Mouse (Mus musculus) MEL (cell line): ENCODE data around the gene Padi4. TPM values are rescaled to one million over a fixed set of nuclear protein-coding genes. Genes with fewer than 3 reads are reported as not detected.

Experiments used
- DNase-seq: peaks from one replicate; pipeline ENCODE4 v3.0.0; 2011; ENCODE audit warnings: low read depth, low spot score
- H3K27ac ChIP-seq: 2 replicates; pipeline ENCODE4 v1.5.1; 2012; ENCODE audit warnings: low read depth, mild to moderate bottlenecking, control low read depth, low read length, moderate library complexity; ENCODE audit not compliant: control insufficient read depth
- H3K27me3 ChIP-seq, 2 experiments: fragments of 150-350 bp in 1 of 2; sonication (generic) in 1 of 2; 2 replicates each; pipeline ENCODE4 v1.6.1; 2012; ENCODE audit warnings: low read length in 2 of 2, mild to moderate bottlenecking in 2 of 2, improper control_type of control experiment in 1 of 2, moderate library complexity in 1 of 2; ENCODE audit not compliant: insufficient read depth in 2 of 2, control insufficient read depth in 1 of 2
- H3K36me3 ChIP-seq, 2 experiments: 2 replicates each; pipeline ENCODE4 v1.6.1; 2012 to 2014; ENCODE audit warnings: low read length in 2 of 2, improper control_type of control experiment in 1 of 2, inconsistent platforms in 1 of 2, mild to moderate bottlenecking in 1 of 2; ENCODE audit not compliant: insufficient read depth in 2 of 2, control insufficient read depth in 1 of 2
- H3K4me1 ChIP-seq, 2 experiments: fragments of 150-350 bp in 1 of 2; sonication (generic) in 1 of 2; 2 replicates each; pipeline ENCODE4 v1.6.1; 2012; ENCODE audit warnings: low read length in 2 of 2, improper control_type of control experiment in 1 of 2, mild to moderate bottlenecking in 1 of 2; ENCODE audit not compliant: insufficient read depth in 2 of 2, control insufficient read depth in 1 of 2
- H3K4me3 ChIP-seq, 2 experiments: fragments of 150-350 bp in 1 of 2; sonication (generic) in 1 of 2; 2 replicates each; pipeline ENCODE4 v1.5.1; 2012; ENCODE audit warnings: low read depth in 2 of 2, low read length in 2 of 2, mild to moderate bottlenecking in 2 of 2, moderate library complexity in 2 of 2, control low read depth in 1 of 2, improper control_type of control experiment in 1 of 2; ENCODE audit not compliant: control insufficient read depth in 1 of 2, insufficient read depth in 1 of 2
- H3K79me2 ChIP-seq: 2 replicates; pipeline ENCODE4 v1.6.1; 2012; ENCODE audit warnings: mild to moderate bottlenecking, low read length, moderate library complexity; ENCODE audit not compliant: control insufficient read depth, poor library complexity, insufficient read depth
- H3K9ac ChIP-seq: 2 replicates; pipeline ENCODE4 v1.6.1; 2012; ENCODE audit warnings: low read depth, mild to moderate bottlenecking, control low read depth, low read length, moderate library complexity; ENCODE audit not compliant: control insufficient read depth, poor library complexity, severe bottlenecking
- H3K9me3 ChIP-seq: fragments of 150-350 bp; sonication (generic); replicated peaks from 2 replicates; pipeline ENCODE4 v1.6.1; 2012; ENCODE audit warnings: mild to moderate bottlenecking, low read length, improper control_type of control experiment, moderate library complexity; ENCODE audit not compliant: insufficient read depth
- BHLHE40 ChIP-seq: IDR thresholded peaks from 2 replicates; pipeline ENCODE4 v1.6.1; 2012; ENCODE audit warnings: low read depth, mild to moderate bottlenecking, inconsistent platforms, low read length, improper control_type of control experiment, borderline replicate concordance
- CHD1 ChIP-seq: IDR thresholded peaks from 2 replicates; pipeline ENCODE4 v1.6.1; 2012; ENCODE audit warnings: low read depth, mild to moderate bottlenecking, inconsistent platforms, low read length, improper control_type of control experiment
- CTCF ChIP-seq, 3 experiments: IDR thresholded peaks in 2 of 3; conservative IDR thresholded peaks in 1 of 3; 2 replicates each; pipeline ENCODE4 v1.5.1; 2011 to 2012; ENCODE audit warnings: low read length in 3 of 3, low read depth in 2 of 3, mild to moderate bottlenecking in 2 of 3, improper control_type of control experiment in 1 of 3, inconsistent platforms in 1 of 3, mixed read lengths in 1 of 3, moderate library complexity in 1 of 3; ENCODE audit not compliant: control insufficient read depth in 1 of 3, insufficient read depth in 1 of 3, poor library complexity in 1 of 3, severe bottlenecking in 1 of 3
- ETS1 ChIP-seq: IDR thresholded peaks from 2 replicates; pipeline ENCODE4 v1.6.1; 2012; ENCODE audit warnings: low read depth, mild to moderate bottlenecking, inconsistent platforms, low read length, improper control_type of control experiment, moderate library complexity
- GABPA ChIP-seq: IDR thresholded peaks from 2 replicates; pipeline ENCODE4 v1.6.1; 2012; ENCODE audit warnings: low read depth, mild to moderate bottlenecking, inconsistent platforms, low read length, improper control_type of control experiment, moderate library complexity
- GATA1 ChIP-seq: IDR thresholded peaks from 2 replicates; pipeline ENCODE4 v1.6.1; 2011; ENCODE audit warnings: low read depth, low read length, improper control_type of control experiment
- HCFC1 ChIP-seq: IDR thresholded peaks from 2 replicates; pipeline ENCODE4 v1.6.1; 2012; ENCODE audit warnings: low read depth, mild to moderate bottlenecking, inconsistent platforms, low read length, improper control_type of control experiment, moderate library complexity
- JUND ChIP-seq: IDR thresholded peaks from 2 replicates; pipeline ENCODE4 v1.6.1; 2011; ENCODE audit warnings: low read depth, mild to moderate bottlenecking, improper control_type of control experiment, low read length
- MAFK ChIP-seq: IDR thresholded peaks from 2 replicates; pipeline ENCODE4 v1.6.1; 2011; ENCODE audit warnings: low read depth, mild to moderate bottlenecking, low read length, improper control_type of control experiment, borderline replicate concordance
- MAX ChIP-seq: IDR thresholded peaks from 2 replicates; pipeline ENCODE4 v1.6.1; 2011; ENCODE audit warnings: low read length, improper control_type of control experiment
- MAZ ChIP-seq: IDR thresholded peaks from 2 replicates; pipeline ENCODE4 v1.6.1; 2012; ENCODE audit warnings: low read depth, mild to moderate bottlenecking, inconsistent platforms, low read length, improper control_type of control experiment
- MEF2A ChIP-seq: IDR thresholded peaks from 2 replicates; pipeline ENCODE4 v1.6.1; 2014; ENCODE audit warnings: low read depth, mild to moderate bottlenecking, inconsistent platforms, low read length, improper control_type of control experiment; ENCODE audit not compliant: poor library complexity, insufficient replicate concordance, severe bottlenecking; ENCODE audit errors: extremely low read depth
- MYB ChIP-seq: IDR thresholded peaks from 2 replicates; pipeline ENCODE4 v1.6.1; 2011; ENCODE audit warnings: mild to moderate bottlenecking, low read depth, low read length, improper control_type of control experiment
- NELFE ChIP-seq: IDR thresholded peaks from 2 replicates; pipeline ENCODE4 v1.6.1; 2011; ENCODE audit warnings: low read depth, low read length, improper control_type of control experiment
- NRF1 ChIP-seq: IDR thresholded peaks from 2 replicates; pipeline ENCODE4 v1.6.1; 2014; ENCODE audit warnings: low read depth, mild to moderate bottlenecking, inconsistent platforms, low read length, improper control_type of control experiment, moderate library complexity; ENCODE audit not compliant: poor library complexity, insufficient read depth, severe bottlenecking
- POLR2A ChIP-seq, 2 experiments: IDR thresholded peaks; 2 replicates each; pipeline ENCODE4 v1.6.1; 2011 to 2012; ENCODE audit warnings: low read length in 2 of 2, mild to moderate bottlenecking in 2 of 2, control low read depth in 1 of 2, improper control_type of control experiment in 1 of 2, low read depth in 1 of 2, moderate library complexity in 1 of 2; ENCODE audit not compliant: control insufficient read depth in 1 of 2, insufficient read depth in 1 of 2, poor library complexity in 1 of 2
- POLR2AphosphoS2 ChIP-seq: IDR thresholded peaks from 2 replicates; pipeline ENCODE4 v1.6.1; 2011; ENCODE audit warnings: low read length, improper control_type of control experiment
- POLR2AphosphoS5 ChIP-seq: IDR thresholded peaks from 2 replicates; pipeline ENCODE4 v1.6.1; 2012; ENCODE audit warnings: low read depth, borderline replicate concordance, mild to moderate bottlenecking, inconsistent platforms, low read length, moderate library complexity, mixed read lengths
- RAD21 ChIP-seq: IDR thresholded peaks from 2 replicates; pipeline ENCODE4 v1.6.1; 2011; ENCODE audit warnings: mild to moderate bottlenecking, low read depth, low read length, improper control_type of control experiment
- RCOR1 ChIP-seq: IDR thresholded peaks from 2 replicates; pipeline ENCODE4 v1.6.1; 2012; ENCODE audit warnings: low read depth, mild to moderate bottlenecking, inconsistent platforms, low read length, improper control_type of control experiment
- SIN3A ChIP-seq: IDR thresholded peaks from 2 replicates; pipeline ENCODE4 v1.6.1; 2012; ENCODE audit warnings: low read length, improper control_type of control experiment, inconsistent platforms
- SMC3 ChIP-seq: IDR thresholded peaks from 2 replicates; pipeline ENCODE4 v1.6.1; 2011; ENCODE audit warnings: low read depth, low read length, improper control_type of control experiment
- TBP ChIP-seq: IDR thresholded peaks from 2 replicates; pipeline ENCODE4 v1.8.0; 2011; ENCODE audit warnings: low read depth, low read length, improper control_type of control experiment
- TCF12 ChIP-seq: IDR thresholded peaks from 2 replicates; pipeline ENCODE4 v1.6.1; 2014; ENCODE audit warnings: low read depth, mild to moderate bottlenecking, inconsistent platforms, low read length, improper control_type of control experiment, moderate library complexity
- UBTF ChIP-seq: IDR thresholded peaks from 2 replicates; pipeline ENCODE4 v1.6.1; 2012; ENCODE audit warnings: low read depth, mild to moderate bottlenecking, inconsistent platforms, low read length, improper control_type of control experiment, moderate library complexity, borderline replicate concordance; ENCODE audit not compliant: insufficient read depth
- USF2 ChIP-seq, 2 experiments: IDR thresholded peaks; 2 replicates each; pipeline ENCODE4 v1.6.1; 2011 to 2012; ENCODE audit warnings: improper control_type of control experiment in 2 of 2, low read length in 2 of 2, borderline replicate concordance in 1 of 2, inconsistent platforms in 1 of 2, low read depth in 1 of 2, mild to moderate bottlenecking in 1 of 2; ENCODE audit not compliant: insufficient read depth in 1 of 2
- ZC3H11A ChIP-seq: IDR thresholded peaks from 2 replicates; pipeline ENCODE4 v1.6.1; 2012; ENCODE audit warnings: low read depth, mild to moderate bottlenecking, inconsistent platforms, low read length, improper control_type of control experiment
- ZKSCAN1 ChIP-seq: IDR thresholded peaks from 2 replicates; pipeline ENCODE4 v1.6.1; 2012; ENCODE audit warnings: low read depth, mild to moderate bottlenecking, inconsistent platforms, low read length, improper control_type of control experiment, moderate library complexity
- polyA plus RNA-seq, 2 experiments: library from polyadenylated mRNA; stranded (reverse) in 1 of 2; unstranded in 1 of 2; fragments of >175 nt in 1 of 2; fragments of >200 nt in 1 of 2; gene quantifications; 2 replicates each; pipeline versions ENCODE4 v1.2.1 to v1.2.4; 2012; ENCODE audit warnings: low replicate concordance in 2 of 2, low read depth in 1 of 2; ENCODE audit not compliant: insufficient read length in 2 of 2, insufficient read depth in 1 of 2, missing spikeins in 1 of 2
- total RNA-seq: library from RNA; depleted of rRNA; stranded (reverse); fragments of 300-350 nt; gene quantifications from 2 replicates; pipeline ENCODE4 v1.2.3, GENCODE M21; 2012

The Padi4 gene
- total and polyA plus RNA-seq, 3 experiments: not detected

DNA sequence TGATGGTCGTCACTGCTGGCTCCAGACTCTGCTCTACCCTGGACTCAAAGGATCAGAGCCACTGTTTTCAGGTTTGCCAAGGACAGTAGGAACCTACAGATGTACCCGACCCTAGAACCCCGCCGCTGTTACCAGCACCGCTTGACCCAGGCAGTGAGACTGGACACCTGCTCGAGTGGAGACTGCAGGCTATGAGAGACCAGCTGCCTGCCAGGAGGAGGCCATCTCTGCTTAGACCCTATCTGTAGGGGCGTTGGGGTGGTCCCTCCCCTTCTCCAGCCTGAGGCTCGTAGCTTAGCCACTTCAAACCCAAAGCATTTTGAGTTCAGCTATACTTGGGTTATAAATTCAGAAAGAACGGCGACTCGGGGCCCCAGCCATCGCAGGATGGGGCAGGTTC lies 47.1 kb downstream of the Padi4 start:
- H3K79me2 ChIP-seq: no peaks in the 10 kb centered on the region
- no peak overlapping the region for H3K4me3 ChIP-seq
- no peaks in the 10 kb centered on the region for H3K27me3 ChIP-seq
- H3K9ac ChIP-seq: no peak overlapping the region
- no peaks in the 10 kb centered on the region for H3K9me3 ChIP-seq
- H3K27ac ChIP-seq: no peak overlapping the region
- H3K36me3 ChIP-seq: no peaks in the 10 kb centered on the region
- no peak for DNase-seq
- H3K4me1 ChIP-seq: no peaks in the 10 kb centered on the region
- TF ChIP-seq SIN3A (no peak), MAFK (no peak), POLR2A (IDR thresholded peaks at IDR 0.05; ENCODE audit: control insufficient read depth in 1 of 2, insufficient read depth in 1 of 2, low read depth in 1 of 2, low read length in 2 of 2, poor library complexity in 1 of 2) (no peak), GATA1 (no peak), NRF1 (no peak), POLR2AphosphoS5 (no peak), ZC3H11A (no peak)

DNA sequence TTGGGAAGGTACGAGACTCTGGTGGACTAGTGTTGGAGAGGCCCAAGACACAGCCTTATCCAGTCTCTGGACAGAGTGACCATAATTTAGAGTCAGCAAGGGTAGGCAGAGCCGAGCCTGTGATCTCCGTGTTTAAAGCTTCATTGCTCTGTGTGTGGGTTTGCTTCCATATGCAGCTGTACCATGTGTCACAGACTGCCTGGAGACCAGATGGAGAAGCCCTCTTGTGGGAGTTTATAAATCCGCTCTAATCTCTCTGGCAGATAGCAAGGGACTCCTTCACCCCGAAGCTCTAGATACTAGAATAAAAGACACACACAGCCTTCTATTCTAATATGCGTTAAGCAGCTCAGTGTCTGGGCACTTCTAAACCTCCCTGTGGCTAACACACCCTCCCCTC lies 49.3 kb downstream of the Padi4 start:
- peaks cover 0 to 8% of the 10 kb centered on the region in 2 experiments; a peak in 2 of 4 replicates for H3K36me3 ChIP-seq

DNA sequence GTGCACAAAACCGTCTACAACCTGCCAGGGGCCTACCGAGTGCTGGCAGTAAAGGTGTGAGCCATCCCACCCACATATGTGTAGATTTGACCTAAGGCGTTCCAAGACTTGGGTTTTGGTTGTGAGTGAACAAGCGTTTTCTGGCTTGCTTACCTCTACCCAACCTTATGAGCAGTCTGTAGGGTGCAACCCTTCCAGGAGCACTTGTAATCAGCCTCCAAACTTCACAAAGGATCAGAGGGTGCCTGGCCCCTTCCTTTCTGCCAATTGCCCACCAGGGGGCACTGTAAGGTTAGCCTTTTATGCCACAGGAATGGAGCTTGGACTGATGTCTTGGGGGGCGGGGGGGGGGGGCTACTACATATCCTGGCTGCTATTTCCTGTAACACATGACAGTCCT lies 50.2 kb downstream of the Padi4 start:
- Histone ChIP-seq H3K4me1 (no peaks in the 10 kb centered on the region), H3K79me2 (no peaks in the 10 kb centered on the region), H3K27me3 (no peaks in the 10 kb centered on the region), H3K27ac (no peak overlapping the region), H3K9ac (no peak overlapping the region), H3K36me3 (peaks cover 0 to 11% of the 10 kb centered on the region in 2 experiments; a peak in 2 of 4 replicates), H3K9me3 (no peaks in the 10 kb centered on the region), H3K4me3 (no peak overlapping the region)
- DNase-seq: peak; percentile 72
- TF ChIP-seq SIN3A: no peak
- no peak for TF ChIP-seq JUND
- peak; percentile 49 for TF ChIP-seq RAD21
- TF ChIP-seq UBTF: no peak
- TF ChIP-seq MAFK: no peak
- TF ChIP-seq POLR2AphosphoS5: no peak
- no peak for TF ChIP-seq POLR2AphosphoS2
- no peak for TF ChIP-seq BHLHE40
- TF ChIP-seq GABPA: no peak
- 0 out of 2 replicates have a peak, but pooled peaks have one; percentile 38 for TF ChIP-seq TBP
- TF ChIP-seq SMC3: peak; percentile 65
- peak; percentile 70 to 87 (median 77) for TF ChIP-seq CTCF (IDR thresholded peaks at IDR 0.05 in 2 of 3, conservative IDR thresholded peaks at IDR 0.05 in 1 of 3; ENCODE audit: control insufficient read depth in 1 of 3, insufficient read depth in 1 of 3, low read depth in 2 of 3, low read length in 3 of 3, poor library complexity in 1 of 3, severe bottlenecking in 1 of 3)
- TF ChIP-seq NELFE: no peak
- TF ChIP-seq HCFC1: no peak
- no peak for TF ChIP-seq MAZ
- no peak for TF ChIP-seq NRF1
- TF ChIP-seq ZC3H11A: peak; percentile 45
- no peak for TF ChIP-seq MAX
- no peak for TF ChIP-seq MYB

More for the DNA sequence above, 49.3 kb downstream of the Padi4 start:
- no peak overlapping the region for H3K27ac ChIP-seq
- no peak overlapping the region for H3K4me3 ChIP-seq
- no peaks in the 10 kb centered on the region for H3K4me1 ChIP-seq
- no peak for DNase-seq
- no peaks in the 10 kb centered on the region for H3K27me3 ChIP-seq
- H3K79me2 ChIP-seq: no peaks in the 10 kb centered on the region
- H3K9ac ChIP-seq: no peak overlapping the region
- TF ChIP-seq ZC3H11A (no peak), TCF12 (no peak), ZKSCAN1 (no peak), USF2 (IDR thresholded peaks at IDR 0.05; ENCODE audit: borderline replicate concordance in 1 of 2, insufficient read depth in 1 of 2, low read depth in 1 of 2, low read length in 2 of 2) (no peak), POLR2A (IDR thresholded peaks at IDR 0.05; ENCODE audit: control insufficient read depth in 1 of 2, insufficient read depth in 1 of 2, low read depth in 1 of 2, low read length in 2 of 2, poor library complexity in 1 of 2) (no peak), CHD1 (no peak), MEF2A (no peak), RCOR1 (no peak), ETS1 (no peak), JUND (no peak), NRF1 (no peak), SIN3A (no peak)
- no peaks in the 10 kb centered on the region for H3K9me3 ChIP-seq
